Mouse (Mus musculus) layer of hippocampus, adult 6 months (tissue): Measurements from ENCODE around the gene Dhx38. TPM values are rescaled to one million over a fixed set of nuclear protein-coding genes. Genes with fewer than 3 reads are reported as not detected.

Source experiments
- long read RNA-seq, 2 experiments: library from polyadenylated mRNA; unstranded; transcript quantifications; one replicate each; pipeline ENCODE4 v2.0.0; 2019 to 2020
- polyA plus RNA-seq: library from polyadenylated mRNA; unstranded; fragments of <200 nt; fragmentation: Nextera tagmentation; gene quantifications from 2 replicates; pipeline ENCODE4 v1.2.3, GENCODE M21; 2021

Gene Dhx38
- polyA plus RNA-seq = 6.8 and 7.5 TPM in 2 replicates
- long read RNA-seq, experiment 1, full-length matches to known transcripts = 4 of 23 reads
- long read RNA-seq, experiment 1, partial matches to known transcripts = 18 of 23 reads
- long read RNA-seq, experiment 1, other reads (novel, unspliced or antisense) = 1 of 23 reads
- long read RNA-seq, experiment 2, full-length matches to known transcripts = 32 of 73 reads
- long read RNA-seq, experiment 2, partial matches to known transcripts = 16 of 73 reads
- long read RNA-seq, experiment 2, other reads (novel, unspliced or antisense) = 25 of 73 reads

GRCm38 (mm10) chr8:109565498-109566333 is at the start of gene Dhx38, which contains the start of gene Txnl4b:
Gene Dhx38 (minus strand): TSS chr8:109565861.
Gene Txnl4b (plus strand): TSS chr8:109565892.

DNA sequence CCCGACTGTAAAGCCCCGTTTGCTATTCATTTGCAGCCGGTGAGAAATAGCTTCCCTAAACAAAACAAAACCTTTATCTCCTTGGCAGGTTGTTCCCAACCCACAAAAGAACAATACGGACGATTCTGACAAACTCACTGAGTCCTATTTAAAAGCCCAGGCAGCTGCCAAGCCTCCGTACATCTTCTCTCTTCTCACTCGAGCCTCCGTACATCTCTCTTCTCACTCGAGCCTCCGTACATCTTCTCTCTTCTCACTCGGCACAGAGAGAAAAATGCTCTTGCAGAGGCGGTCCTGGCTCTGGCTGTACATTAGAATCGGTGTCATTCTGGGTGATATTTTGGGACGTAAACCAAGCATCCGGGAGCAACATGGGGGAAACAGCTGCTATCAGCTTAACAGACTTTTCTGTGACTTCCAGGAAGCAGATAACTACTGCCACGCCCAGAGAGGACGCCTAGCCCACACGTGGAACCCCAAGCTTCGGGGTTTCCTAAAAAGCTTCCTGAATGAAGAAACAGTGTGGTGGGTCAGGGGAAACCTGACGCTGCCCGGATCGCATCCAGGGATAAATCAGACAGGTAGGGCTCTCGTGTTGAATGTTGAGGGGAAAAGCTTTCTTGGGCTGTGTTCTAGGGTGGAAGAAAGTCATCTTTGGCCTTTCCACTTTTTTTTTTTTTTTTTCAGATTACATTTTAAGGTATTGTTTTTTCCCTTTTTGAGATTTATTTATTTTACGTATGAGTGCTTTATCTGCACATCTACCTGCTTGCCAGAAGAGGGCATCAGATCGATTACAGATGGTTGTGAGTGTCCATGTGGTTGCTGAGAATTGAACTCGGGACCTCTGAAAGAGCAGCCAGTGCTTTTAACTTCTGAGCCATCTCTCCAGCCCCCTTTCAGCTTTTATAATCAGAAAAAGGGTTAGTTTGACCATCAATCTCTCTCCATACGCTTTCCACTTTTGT is 48.9 kb upstream of the Dhx38 start, which contains the start of gene Pkd1l3:
TSS of gene Pkd1l3 (plus strand) at position 275 of the 968 bp plus-strand sequence.

GRCm38 (mm10) chr8:109608271-109609152 is 42.9 kb upstream of the Dhx38 start, which contains the start of gene Dhodh:
Gene Dhodh (minus strand): TSS chr8:109608673.

GRCm38 (mm10) chr8:109578900-109579301 is 13.2 kb upstream of the Dhx38 start, which contains the start of gene Hp:
Gene Hp (minus strand): TSS chr8:109579172.

Other genes with a start within 250 kb of the Dhx38 start
- 0.09 and 0.10 TPM in 2 replicates for gene Pmfbp1, start 71.8 kb downstream of the Dhx38 start, polyA plus RNA-seq
- 39.7 and 61.6 TPM in 2 replicates for gene Txnl4b, start within 50 bp of the Dhx38 start, polyA plus RNA-seq
- 0.31 and 0.34 TPM in 2 replicates for gene Hp, start 13.3 kb upstream of the Dhx38 start, polyA plus RNA-seq
- gene Dhodh, start 42.8 kb upstream of the Dhx38 start, polyA plus RNA-seq = 21.1 and 24.5 TPM in 2 replicates
- gene Pkd1l3, start 48.7 kb upstream of the Dhx38 start, polyA plus RNA-seq = 0.34 and 0.65 TPM in 2 replicates
- 82.3 and 82.8 TPM in 2 replicates for gene Ist1, start 127.4 kb upstream of the Dhx38 start, polyA plus RNA-seq
- 7.7 and 9.5 TPM in 2 replicates for gene Zfp821, start 139.7 kb upstream of the Dhx38 start, polyA plus RNA-seq
- 2.1 and 2.2 TPM in 2 replicates for gene Atxn1l, start 171.9 kb upstream of the Dhx38 start, polyA plus RNA-seq
- 19.0 and 20.4 TPM in 2 replicates for gene Ap1g1, start 212.7 kb upstream of the Dhx38 start, polyA plus RNA-seq